ENCODE assay signal across 24 mouse cellular contexts in genomic region chr5:97967044-97967443, GRCm38 (mm10).
DNase-seq lines count a peak whose midpoint lies in the region; ATAC-seq and TF ChIP-seq lines count a peak whose summit lies in the region.
"Had no signal": no experiment of that assay in that cellular context is flagged by ENCODE, and none has a peak within 500 bp of the region (broad histone marks: within the 10 kb centered on the region; RNA-seq: fewer than 3 reads in every experiment).

No protein-coding gene starts in this region.

- H3K27ac ChIP-seq in liver, adult 2 months (replicated peaks; ENCODE audit: insufficient read depth, low read depth, low read length): 0 out of 2 replicates have a peak overlapping the region, but pooled peaks have one; percentile 51
- H3K27ac ChIP-seq in liver, embryonic 12.5 days: no peak overlapping the region
- no peak overlapping the region for H3K27ac ChIP-seq in forebrain, embryonic 12.5 days
- no peak overlapping the region for H3K27ac ChIP-seq in heart, embryonic 12.5 days (ENCODE audit: poor library complexity, severe bottlenecking)
- H3K27ac ChIP-seq: embryonic facial prominence, embryonic 10.5 days; embryonic facial prominence, embryonic 12.5 days; forebrain, embryonic 10.5 days; forebrain, embryonic 13.5 days; forebrain, embryonic 15.5 days had no signal

- no peak overlapping the region for H3K4me3 ChIP-seq in liver, adult 2 months (ENCODE audit: insufficient read depth, low read depth, low read length)
- no peak overlapping the region for H3K4me3 ChIP-seq in liver, embryonic 12.5 days
- no peak overlapping the region for H3K4me3 ChIP-seq in forebrain, embryonic 12.5 days (replicated peaks)
- H3K4me3 ChIP-seq in heart, embryonic 12.5 days: no peak overlapping the region
- H3K4me3 ChIP-seq: embryonic facial prominence, embryonic 10.5 days; embryonic facial prominence, embryonic 12.5 days; forebrain, embryonic 10.5 days; forebrain, embryonic 13.5 days; forebrain, embryonic 15.5 days had no signal

- TF ChIP-seq CTCF in liver, adult 2 months (IDR thresholded peaks at IDR 0.05; ENCODE audit: low read depth, low read length): no peak

- peaks cover 10% of the 10 kb centered on the region for H3K4me1 ChIP-seq in liver, adult 2 months (ENCODE audit: control insufficient read depth, insufficient read depth, low read length)
- H3K4me1 ChIP-seq in liver, embryonic 12.5 days: no peaks in the 10 kb centered on the region
- H3K4me1 ChIP-seq in forebrain, embryonic 12.5 days: no peaks in the 10 kb centered on the region
- H3K4me1 ChIP-seq in heart, embryonic 12.5 days (replicated peaks): no peaks in the 10 kb centered on the region
- H3K4me1 ChIP-seq: embryonic facial prominence, embryonic 10.5 days; embryonic facial prominence, embryonic 12.5 days; forebrain, embryonic 10.5 days had no signal

- DNase-seq in liver, adult 2 months (ENCODE audit: extremely low read depth, low read depth, low spot score): peak; percentile 97
- peak; percentile 7 for DNase-seq in NIH3T3 (ENCODE audit: low read depth)
- peak; percentile 47 for DNase-seq in adipocyte (ENCODE audit: low spot score)
- peak; percentile 44 for DNase-seq in fibroblast of lung, adult 2 months (ENCODE audit: low read depth)
- no peak for DNase-seq in right cerebral cortex, postnatal 4 days
- DNase-seq: adrenal gland, adult 2 months; adrenal gland, postnatal 14 days; adrenal gland, postnatal 36 days; cerebellum, adult 11-12 months; cerebellum, adult 2 months; cerebellum, adult 9-10 months; cerebellum, postnatal 10 days; cerebellum, postnatal 25 days; forebrain, postnatal 0 days had no signal

- TF ChIP-seq POLR2A in liver, adult 2 months (IDR thresholded peaks at IDR 0.05; ENCODE audit: extremely low read depth, insufficient read depth, low read length): no peak

- peaks cover 6% of the 10 kb centered on the region for H3K36me3 ChIP-seq in liver, adult 2 months (ENCODE audit: control insufficient read depth, insufficient read depth, low read length)
- no peaks in the 10 kb centered on the region for H3K36me3 ChIP-seq in liver, embryonic 12.5 days
- no peaks in the 10 kb centered on the region for H3K36me3 ChIP-seq in forebrain, embryonic 12.5 days (replicated peaks)
- H3K36me3 ChIP-seq in heart, embryonic 12.5 days: peaks cover 14% of the 10 kb centered on the region
- H3K36me3 ChIP-seq: forebrain, embryonic 15.5 days had no signal

- no peaks in the 10 kb centered on the region for H3K79me2 ChIP-seq in liver, adult 2 months (ENCODE audit: control insufficient read depth, insufficient read depth, low read length)

- no peak overlapping the region for H3K4me2 ChIP-seq in liver, embryonic 12.5 days
- no peak overlapping the region for H3K4me2 ChIP-seq in forebrain, embryonic 12.5 days
- H3K4me2 ChIP-seq in heart, embryonic 12.5 days: no peak overlapping the region
- H3K4me2 ChIP-seq: embryonic facial prominence, embryonic 12.5 days; forebrain, embryonic 13.5 days; forebrain, embryonic 15.5 days had no signal

- ATAC-seq in liver, embryonic 12.5 days: no peak
- ATAC-seq in forebrain, embryonic 12.5 days (ENCODE audit: low FRiP score): no peak
- ATAC-seq in heart, embryonic 12.5 days (ENCODE audit: insufficient number of reproducible peaks, low FRiP score): no peak
- ATAC-seq: activated CD4-positive, CD25-positive, alpha-beta regulatory T cell, adult 4 months; forebrain, embryonic 13.5 days; forebrain, embryonic 15.5 days; forebrain, postnatal 0 days; Patski had no signal

- H3K27me3 ChIP-seq in liver, adult 2 months (ENCODE audit: control insufficient read depth, insufficient read depth, low read length): no peaks in the 10 kb centered on the region
- H3K27me3 ChIP-seq in liver, embryonic 12.5 days (replicated peaks): no peaks in the 10 kb centered on the region
- H3K27me3 ChIP-seq in forebrain, embryonic 12.5 days: no peaks in the 10 kb centered on the region
- H3K27me3 ChIP-seq in heart, embryonic 12.5 days (replicated peaks): no peaks in the 10 kb centered on the region
- H3K27me3 ChIP-seq: embryonic facial prominence, embryonic 12.5 days; forebrain, embryonic 13.5 days; forebrain, embryonic 15.5 days; Patski had no signal

- H3K9me3 ChIP-seq in liver, embryonic 12.5 days (replicated peaks): no peaks in the 10 kb centered on the region
- no peaks in the 10 kb centered on the region for H3K9me3 ChIP-seq in forebrain, embryonic 12.5 days
- H3K9me3 ChIP-seq in heart, embryonic 12.5 days (replicated peaks): no peaks in the 10 kb centered on the region
- H3K9me3 ChIP-seq: embryonic facial prominence, embryonic 10.5 days; embryonic facial prominence, embryonic 12.5 days; forebrain, embryonic 10.5 days; forebrain, embryonic 13.5 days; forebrain, embryonic 15.5 days had no signal

- 26% methylated on average over 5 of the region's 5 CpGs for WGBS in liver, adult 2 months
- WGBS in liver, embryonic 12.5 days (ENCODE audit: insufficient replicate concordance): 58% methylated on average over 5 of the region's 5 CpGs
- 88% methylated on average over 5 of the region's 5 CpGs for WGBS in forebrain, embryonic 12.5 days
- WGBS in heart, embryonic 12.5 days: 82% methylated on average over 5 of the region's 5 CpGs

- no peak overlapping the region for H3K9ac ChIP-seq in liver, adult 2 months (ENCODE audit: low read depth, low read length)
- no peak overlapping the region for H3K9ac ChIP-seq in liver, embryonic 12.5 days
- no peak overlapping the region for H3K9ac ChIP-seq in forebrain, embryonic 12.5 days
- no peak overlapping the region for H3K9ac ChIP-seq in heart, embryonic 12.5 days
- H3K9ac ChIP-seq: embryonic facial prominence, embryonic 12.5 days; forebrain, embryonic 13.5 days; forebrain, embryonic 15.5 days; forebrain, postnatal 0 days had no signal
